Mouse (Mus musculus) CD4-positive, CD25-positive, alpha-beta regulatory T cell, adult 2 months (primary cell): Measurements from ENCODE around the gene Il17d.
A peak's percentile ranks its signal among the peaks of the same experiment; 100 is the strongest.

Experiments
- DNase-seq: peaks from one replicate; pipeline ENCODE4 v3.0.0-alpha.2; 2012; ENCODE audit warnings: low read depth, low spot score

The Il17d gene

DNA sequence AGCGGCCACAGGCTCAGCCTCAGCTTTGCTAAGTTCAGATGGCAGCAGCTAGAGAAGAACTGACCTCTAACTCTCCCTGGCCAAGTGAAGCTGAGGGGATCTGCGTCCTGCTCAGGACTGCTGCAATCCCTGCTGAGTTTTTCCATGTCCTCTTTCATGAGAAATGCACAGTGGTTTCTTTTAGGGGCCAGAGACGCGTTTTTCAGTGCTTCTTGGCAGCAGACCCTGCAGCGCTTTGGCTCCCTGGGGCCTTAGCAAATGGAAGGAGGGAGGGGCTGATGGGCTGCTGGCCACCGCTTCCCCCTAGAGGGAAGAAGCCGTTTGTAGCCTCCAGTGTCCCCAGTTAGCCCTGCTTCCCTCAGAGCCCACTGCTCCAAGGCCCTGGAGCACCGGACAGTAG is 10.4 kb downstream of the Il17d start:
- no peak for DNase-seq

DNA sequence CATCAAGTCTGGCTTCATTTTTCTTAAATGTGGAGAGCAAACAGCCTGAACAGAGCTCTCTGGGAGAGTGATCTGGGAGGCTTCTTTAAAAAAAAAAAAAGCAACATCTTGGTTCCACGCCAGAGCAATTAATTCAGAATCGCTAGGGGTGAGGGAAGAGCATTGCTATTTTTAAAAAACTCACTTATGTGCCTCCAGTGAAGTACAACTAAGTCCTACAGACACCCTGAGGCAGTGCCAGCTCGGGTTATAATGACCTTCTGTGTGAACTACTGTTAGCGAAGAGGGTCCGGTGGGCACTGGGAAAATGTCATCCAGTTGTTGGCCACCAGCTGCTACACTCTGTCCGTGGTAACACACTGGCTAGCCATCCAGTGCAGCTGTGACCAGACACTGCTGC is 11.1 kb downstream of the Il17d start:
- DNase-seq: no peak

DNA sequence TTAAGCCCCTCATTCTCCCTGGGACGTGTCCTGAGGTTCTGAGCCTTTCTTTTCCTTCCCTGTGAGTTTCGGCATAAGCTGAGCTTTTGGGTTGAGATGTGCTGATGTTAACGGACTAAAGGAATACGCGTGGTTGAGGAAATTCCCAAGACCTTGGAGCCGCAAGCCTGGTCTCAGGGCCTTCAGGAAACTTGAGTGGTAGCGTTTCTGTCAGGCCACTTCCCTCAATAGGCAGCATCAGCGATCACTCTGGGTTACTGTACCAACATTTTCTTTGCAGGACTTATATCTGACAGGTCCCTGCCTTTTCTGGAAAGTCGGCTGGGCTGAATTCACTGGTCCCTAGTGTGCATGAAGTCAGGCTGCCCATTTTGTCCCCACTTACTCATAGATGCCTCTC is 12.2 kb downstream of the Il17d start:
- no peak for DNase-seq

DNA sequence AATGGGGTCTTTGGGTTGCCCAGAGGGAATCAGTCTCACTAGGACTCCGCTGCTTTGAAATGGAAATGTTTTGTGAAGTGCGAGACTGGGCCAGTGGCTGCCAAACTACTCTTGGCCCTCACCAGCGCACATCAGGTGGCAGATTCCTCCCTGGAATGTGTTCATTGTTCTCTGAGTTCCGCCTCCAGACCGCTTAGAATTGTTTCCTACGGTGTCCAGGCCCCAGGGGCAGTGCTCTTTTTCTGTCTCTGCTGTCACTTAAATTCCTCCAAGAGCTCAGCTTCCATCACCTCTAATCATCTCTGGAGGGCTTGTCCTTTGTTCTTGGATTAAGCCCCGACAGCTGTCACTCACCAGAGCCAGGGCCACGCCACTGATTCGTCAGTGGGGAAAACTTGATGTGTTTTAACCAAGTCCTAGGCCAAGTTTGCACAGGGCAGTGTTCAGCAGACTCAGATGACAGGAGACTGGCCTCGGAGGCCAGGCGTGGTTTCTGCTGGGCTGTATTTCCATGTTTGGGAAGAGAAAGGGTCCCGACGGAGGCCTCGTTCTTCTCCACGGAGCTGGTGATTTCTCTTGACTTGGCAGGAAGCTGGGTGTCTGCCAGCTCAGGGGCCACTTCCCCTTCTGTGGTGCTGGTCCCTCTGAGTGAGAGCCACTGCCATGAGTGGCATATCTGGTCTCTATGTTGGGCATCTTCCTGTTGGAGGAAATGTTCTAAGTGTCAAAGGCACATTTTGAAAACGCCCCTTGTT is 12.9 kb downstream of the Il17d start:
- DNase-seq: peak; percentile 26

DNA sequence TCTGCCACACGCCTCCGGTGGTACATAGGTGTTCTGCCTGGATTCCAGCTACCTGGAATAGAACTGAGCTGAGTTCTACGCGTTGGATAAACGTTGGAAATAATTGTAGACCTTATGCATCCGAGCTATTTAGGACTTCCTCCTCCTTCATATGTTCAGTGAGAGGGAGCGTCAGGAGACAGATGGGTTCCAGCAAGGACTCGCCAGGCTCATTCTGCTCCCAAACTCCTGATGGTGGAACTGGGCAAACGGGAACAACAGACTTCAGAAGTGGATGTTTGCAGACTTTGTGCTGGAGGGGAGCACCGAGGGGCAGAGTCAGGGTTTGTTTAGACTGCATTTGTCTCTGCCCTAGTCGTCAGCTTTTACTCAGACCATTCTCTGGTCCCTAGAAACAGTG is 16.1 kb downstream of the Il17d start:
- no peak for DNase-seq

DNA sequence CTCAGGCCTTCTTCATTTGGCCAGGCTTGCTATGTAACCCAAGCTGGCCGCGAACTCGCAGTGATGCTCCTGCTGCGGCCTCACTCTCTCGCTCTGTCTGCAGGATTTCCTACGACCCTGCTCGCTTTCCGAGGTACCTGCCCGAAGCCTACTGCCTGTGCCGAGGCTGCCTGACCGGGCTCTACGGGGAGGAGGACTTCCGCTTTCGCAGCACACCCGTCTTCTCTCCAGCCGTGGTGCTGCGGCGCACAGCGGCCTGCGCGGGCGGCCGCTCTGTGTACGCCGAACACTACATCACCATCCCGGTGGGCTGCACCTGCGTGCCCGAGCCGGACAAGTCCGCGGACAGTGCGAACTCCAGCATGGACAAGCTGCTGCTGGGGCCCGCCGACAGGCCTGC is 17.7 kb downstream of the Il17d start:
- peak; percentile 33 for DNase-seq

DNA sequence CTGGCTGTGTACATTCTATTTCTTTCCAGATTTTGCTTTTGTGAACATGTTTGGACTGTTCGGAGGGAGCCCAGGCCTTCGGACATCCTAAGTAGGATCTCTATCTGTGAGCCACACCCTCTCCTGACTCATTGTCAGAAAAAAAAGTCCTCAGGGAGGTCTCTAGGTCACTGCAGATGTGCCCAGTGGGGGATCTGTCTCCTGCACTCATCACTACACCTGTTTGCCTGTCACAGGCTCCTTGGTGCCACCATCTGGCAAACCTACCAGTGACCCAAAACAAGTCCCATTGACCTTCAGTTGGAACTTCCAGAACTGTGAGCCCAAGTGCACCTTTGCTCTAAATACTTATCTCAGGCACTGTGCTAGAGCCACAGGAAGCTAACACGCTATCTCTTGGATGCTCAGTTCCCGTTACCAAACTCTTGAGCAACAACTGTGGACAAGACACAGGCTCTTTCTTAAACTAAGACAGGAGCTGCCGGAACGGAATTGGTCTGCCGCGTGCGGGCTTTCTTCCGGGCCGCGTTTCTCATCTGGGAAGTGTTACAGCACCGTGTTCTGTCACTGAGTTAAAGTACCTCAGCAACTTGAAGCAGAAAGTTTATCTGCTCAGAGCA is 19.0 kb downstream of the Il17d start:
- no peak for DNase-seq

DNA sequence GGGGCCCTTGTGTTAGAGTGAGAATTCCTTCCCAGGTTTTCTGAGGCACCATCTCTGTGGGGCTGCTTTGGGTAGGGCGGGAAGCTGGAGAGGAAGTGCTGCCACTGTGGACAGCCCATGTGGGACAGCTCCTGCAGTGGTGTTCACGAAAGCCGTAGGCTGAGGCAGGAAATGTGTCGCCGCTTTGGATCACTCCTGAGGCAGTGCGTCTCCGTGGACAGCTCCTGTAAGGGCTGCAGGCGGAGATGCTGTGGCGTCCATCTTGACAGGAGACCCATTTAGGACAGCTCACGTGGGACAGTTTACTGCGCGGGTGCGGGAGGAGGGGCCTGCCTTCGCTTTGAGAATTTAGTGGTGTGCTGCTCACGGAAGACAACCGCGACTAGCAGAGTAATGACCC is 20.9 kb downstream of the Il17d start:
- no peak for DNase-seq

DNA sequence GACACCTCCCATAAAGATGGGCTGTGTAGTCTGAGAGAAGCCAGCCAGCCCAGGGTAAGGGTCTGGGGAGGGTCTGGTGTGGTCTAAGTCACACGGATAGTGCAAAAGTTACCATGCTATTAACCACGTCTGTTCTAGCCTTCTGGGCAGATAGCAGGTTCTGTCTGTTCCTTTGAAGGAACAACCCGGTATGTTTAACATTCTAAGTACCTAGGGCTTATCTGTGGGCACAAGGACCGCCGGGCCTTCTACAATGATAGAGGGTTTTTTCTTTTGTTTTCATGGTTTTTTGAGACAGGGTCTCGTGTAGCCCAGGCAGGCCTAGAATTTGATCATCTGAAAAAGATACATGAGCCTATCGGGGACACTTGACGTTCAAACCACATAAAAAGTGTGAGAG is 21.6 kb downstream of the Il17d start:
- no peak for DNase-seq

DNA sequence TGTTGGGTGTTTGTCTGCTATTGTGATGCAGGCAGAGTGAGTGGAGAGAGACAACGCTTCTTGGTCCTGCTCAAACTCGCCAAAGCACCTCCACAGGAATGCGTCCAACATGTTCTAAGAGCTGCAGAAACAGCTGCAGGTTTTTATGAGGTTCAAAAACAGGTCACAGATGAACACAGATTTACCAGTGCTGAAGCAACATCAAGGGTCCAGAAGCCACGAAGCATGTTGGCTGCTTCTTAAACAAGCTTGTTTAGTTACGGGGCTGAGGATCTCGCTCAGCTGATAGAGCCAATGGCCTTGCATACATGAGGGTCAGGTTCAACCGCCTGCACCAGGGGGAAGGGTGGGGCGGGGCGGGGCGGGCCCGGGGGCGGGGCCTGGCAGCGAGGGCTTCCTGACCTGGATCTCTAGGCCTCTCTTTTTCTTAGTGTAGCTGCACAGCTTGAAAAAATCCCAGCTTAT is 22.0 kb downstream of the Il17d start:
- no peak for DNase-seq

DNA sequence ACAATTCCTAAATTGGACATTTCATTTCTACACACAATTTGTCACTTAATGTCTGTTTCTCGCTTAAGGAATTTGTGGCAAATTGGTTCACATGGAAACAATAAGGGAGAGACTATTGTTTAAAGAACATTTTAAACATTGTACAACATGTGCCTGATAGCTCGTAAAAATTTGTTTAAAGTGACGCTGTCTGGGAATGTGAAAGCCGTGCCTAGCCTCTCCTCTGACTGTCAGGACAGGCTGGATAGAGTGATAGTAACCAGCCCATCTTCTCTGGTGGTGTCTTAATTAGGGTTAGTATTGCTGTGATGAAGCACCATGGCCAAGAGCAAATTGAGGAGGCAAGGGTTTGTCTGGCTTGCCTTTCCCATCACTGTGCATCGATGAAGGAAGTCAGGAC is 22.5 kb downstream of the Il17d start:
- DNase-seq: no peak

DNA sequence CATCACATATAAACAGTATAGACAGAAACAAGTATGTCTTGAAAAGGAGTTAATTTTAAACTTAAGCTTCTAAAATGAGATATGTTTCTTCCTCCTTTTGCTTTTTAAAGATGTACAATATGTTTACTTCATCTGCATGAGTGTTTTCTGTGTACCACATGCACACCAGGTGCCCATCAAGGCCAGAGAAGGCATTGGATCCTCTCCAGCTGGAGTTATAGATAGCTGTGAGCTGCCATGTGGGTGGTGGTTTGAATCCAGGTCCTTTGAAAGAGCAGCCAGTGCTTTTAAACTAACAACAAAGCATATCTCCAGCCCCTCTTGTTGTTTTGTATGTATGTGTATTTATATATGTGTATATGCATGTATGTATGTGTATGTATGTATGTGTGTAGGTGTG is 28.4 kb downstream of the Il17d start:
- no peak for DNase-seq

DNA sequence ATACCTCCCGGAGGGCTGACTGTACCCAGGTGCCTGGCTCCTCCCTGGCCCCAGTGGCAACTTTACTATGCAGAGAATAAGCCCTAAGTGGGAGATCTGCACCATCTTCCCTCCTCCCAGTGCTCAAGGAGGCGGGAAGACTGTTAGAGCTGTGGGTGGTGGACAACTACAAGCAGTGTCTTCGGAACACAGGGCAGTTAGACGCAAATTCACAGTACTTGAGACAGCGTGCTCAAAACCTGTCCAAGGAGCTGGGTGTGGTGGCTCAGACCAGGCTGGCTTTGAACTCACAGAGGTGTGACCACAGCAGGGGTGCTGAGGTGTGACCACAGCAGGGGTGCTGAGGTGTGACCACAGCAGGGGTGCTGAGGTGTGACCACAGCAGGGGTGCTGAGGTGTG is 29.9 kb downstream of the Il17d start:
- DNase-seq: no peak

DNA sequence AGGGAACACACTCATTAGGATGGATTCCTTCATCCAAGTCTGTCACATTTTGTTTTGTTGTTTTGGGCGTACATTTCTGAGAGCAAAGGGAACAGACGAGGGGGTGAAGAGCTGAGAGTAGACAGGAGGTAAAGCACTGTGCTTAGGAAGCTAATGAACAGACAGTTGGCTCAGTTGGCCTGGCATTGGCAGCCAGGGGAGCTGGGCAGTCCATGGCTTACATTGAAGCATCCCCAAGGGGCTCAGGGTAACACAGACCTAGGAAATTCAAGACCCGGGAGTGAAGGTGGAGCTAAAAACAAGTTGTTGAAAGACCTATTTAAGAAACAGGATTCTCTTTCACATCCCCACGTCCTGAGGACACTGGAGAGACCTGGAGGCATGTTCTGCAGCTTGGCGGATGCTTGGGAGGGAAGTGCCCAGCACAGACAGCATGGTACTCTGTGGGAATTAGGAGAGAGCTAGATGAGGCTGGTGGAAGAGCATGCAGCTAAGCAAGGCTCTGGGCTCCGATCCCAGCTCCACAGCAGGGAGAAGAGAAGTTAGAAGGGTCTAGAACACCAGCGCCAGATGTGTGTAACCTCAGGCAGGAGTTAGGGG is 31.0 kb downstream of the Il17d start:
- DNase-seq: no peak

DNA sequence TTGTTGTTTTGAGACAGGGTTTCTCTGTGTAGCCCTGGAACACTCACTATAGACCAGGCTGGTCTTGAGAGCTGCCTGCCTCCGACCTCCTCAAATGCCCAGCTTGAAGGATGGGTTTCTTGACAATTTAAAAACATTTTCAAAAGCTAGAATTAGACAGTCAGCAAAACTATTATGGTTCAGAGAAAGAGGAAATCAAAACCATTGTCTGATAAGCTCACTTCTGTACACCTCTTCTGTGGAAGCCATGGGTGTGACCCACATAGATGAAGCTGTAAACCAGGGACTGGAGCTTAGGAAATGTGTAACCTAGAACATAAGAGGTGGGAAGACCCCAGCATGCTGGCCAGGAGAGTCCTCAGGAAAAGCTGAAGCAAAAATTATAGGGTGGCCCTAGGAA is 32.3 kb downstream of the Il17d start:
- DNase-seq: no peak

DNA sequence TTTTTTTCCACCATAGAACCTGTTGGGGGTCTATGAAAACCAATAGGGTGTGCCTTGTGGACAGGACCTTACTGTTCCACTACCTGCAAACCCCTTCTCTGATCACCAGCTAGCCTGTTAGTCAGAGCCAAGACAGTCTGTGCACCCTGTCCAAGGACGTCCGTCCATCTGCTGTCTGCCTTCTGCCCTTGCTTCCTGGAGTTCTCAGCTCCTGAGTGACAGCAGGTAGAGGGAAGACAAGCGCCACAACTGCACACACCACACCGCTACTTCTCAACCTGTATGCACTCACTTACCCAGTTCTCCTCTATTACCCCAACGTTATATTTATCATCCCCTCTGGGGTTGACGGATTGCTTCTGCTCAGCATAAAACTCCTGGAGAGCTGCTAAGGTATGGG is 41.0 kb downstream of the Il17d start:
- DNase-seq: no peak

DNA sequence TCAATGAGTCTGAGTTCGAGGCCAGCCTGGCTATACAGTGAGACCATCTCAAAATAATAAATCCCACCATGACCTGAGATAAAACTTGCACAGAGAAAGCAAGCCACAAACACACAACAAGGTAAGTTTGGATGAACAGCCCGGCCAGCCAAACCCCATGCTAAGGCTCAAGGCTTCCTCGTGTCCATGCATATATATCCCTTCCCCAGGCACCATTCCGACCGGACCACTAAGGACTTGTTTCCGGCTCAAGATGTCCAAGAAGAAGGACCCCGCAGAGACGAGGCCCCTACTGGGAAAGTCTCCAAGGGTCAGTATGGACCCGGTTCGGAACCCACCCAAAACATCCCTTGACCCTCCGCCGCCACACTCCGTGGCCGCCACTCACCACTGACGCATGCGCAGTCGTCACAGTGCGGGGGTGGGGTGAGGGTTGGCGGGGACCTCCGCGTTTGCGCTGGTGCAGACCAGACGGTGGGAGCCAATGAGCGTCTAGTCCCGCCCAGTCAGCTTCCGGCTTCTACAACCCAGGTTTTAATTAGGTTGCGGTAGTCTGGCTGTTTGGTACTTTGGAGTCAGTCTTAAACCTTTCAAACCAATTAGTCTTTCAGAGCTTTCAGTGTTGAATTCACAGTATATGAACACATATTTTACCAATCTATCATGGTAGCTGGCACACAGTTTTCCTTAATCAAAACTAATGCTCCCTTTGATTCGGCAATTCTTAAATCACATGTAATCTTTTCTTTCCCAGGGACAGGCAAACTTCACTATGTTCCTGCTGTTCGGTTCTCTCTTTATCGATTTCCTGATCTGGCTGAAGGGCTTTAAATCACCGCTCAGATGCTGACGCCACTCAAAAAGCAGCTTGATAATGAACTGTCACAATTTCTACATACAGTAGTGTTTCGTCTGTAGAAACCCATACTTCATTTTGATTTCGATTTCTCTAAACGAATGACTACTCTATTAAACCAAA is 46.9 kb downstream of the Il17d start, which contains the start of gene Eef1akmt1:
Gene Eef1akmt1 (minus strand): TSS at position 458 of the 979 bp plus-strand sequence.
- DNase-seq: peak; percentile 96

DNA sequence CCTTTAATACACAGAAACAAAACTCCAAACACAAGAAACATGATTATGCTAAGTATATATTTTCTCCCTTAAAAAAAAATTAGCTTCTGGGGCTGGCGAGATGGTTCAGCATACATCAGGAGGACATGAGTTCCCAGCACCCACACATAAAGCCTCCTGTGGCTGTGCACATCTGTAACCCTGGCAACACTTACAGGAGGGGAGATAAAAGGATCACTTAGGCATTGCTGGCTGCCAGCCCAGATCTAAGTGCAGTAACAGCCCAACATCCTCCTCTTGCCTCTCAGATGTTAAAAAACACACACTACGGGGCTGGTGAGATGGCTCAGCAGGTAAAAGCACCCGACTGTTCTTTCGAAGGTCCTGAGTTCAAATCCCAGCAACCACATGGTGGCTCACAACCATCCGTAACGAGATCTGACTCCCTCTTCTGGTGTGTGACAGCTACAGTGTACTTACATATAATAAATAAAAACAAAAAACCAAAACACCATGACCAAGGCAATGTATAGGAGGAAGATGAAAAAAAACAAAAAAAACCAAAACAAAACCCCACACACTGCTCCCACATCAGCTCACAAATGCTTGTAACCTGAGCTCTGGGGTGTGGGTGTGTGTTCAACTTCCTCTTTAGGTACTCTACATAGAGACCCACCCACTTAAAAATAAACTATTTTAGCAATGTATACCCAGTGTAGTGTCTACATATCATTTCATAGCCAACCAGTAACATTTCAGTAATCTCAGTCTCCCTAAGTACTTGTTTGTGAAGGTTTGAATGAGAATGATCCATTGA is 50.4 kb downstream of the Il17d start:
- DNase-seq: peak; percentile 12

DNA sequence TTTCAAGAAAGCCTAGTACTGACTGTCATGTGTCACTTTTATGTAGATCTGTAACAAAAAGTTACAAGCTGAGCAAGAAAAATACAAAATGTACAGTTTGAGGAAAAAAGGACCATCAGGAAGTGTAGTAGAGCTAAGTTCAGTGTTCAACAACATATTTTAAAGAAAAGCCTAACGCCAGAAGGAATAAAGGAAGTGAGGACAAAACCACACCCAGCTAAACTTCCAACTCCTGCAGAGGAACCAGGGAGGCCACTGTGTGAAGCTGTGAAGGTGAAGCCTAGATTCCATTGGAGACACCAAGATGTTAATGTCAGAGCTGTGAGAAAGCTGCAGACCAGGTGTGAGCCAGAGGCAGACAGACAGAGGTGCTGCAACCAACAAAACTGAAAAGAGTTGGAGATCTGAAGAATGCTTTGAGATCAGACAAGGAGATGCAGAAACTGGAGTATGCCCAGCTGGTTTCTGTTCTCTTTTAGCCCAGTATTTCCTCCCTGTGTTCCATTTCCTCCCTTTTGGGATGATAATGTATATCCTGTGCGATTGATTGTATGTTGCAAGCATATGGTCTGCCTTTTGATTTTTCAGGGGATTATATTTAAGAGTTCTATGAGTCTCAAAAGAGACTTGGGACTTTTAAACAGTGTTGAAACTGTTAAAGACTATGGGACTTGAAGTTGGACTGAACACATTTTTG is 51.9 kb downstream of the Il17d start:
- no peak for DNase-seq

DNA sequence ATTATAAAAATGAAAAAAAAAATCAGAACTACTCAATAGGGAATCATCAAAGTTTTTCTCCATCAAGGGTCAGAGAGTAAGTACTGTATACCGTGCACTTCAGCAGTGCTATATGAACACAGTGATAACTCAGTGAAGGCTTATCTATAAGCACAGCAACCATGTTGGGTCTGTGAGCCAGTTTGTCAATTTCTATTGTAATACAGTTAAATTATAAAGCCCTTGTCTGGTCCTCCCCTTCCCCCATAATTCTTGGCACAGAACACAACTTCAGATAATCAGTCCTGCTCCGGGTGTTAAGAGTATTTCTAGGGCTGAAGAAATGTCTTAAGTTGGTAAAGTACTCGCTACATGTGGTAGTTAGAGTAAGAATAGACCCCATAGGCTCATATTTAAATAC is 67.3 kb downstream of the Il17d start:
- no peak for DNase-seq
